In genomic region chr13:32693886-32694455, GRCm38 (mm10) we compare ENCODE assay signal across 18 mouse cellular contexts.
"Had no signal": no experiment of that assay in that cellular context is flagged by ENCODE, and none has a peak within 500 bp of the region (broad histone marks: within the 10 kb centered on the region; RNA-seq: fewer than 3 reads in every experiment).

No protein-coding gene starts in this region.

- ATAC-seq: midbrain, embryonic 16.5 days had no signal

- H3K4me3 ChIP-seq: midbrain, embryonic 10.5 days; midbrain, embryonic 12.5 days; myocyte; neural tube, embryonic 13.5 days; neural tube, embryonic 15.5 days had no signal

- H3K4me1 ChIP-seq: midbrain, embryonic 10.5 days; midbrain, embryonic 12.5 days; neural tube, embryonic 13.5 days; neural tube, embryonic 15.5 days had no signal

- H3K36me3 ChIP-seq: midbrain, embryonic 10.5 days; midbrain, embryonic 12.5 days; neural tube, embryonic 13.5 days; neural tube, embryonic 15.5 days had no signal

- DNase-seq: lung, embryonic 14.5 days; lung, postnatal 10 days; lung, postnatal 4 days; midbrain, embryonic 14.5 days; retina, postnatal 1 day; right cerebral cortex, adult 18-20 months; right cerebral cortex, postnatal 25 days; right cerebral cortex, postnatal 4 days; spleen, adult 18-20 months; thymus, adult 18-20 months; thymus, postnatal 14 days; thymus, postnatal 36 days had no signal

- H3K9ac ChIP-seq: lung, embryonic 14.5 days; midbrain, embryonic 12.5 days; neural tube, embryonic 13.5 days; neural tube, embryonic 15.5 days had no signal

- H3K27ac ChIP-seq: midbrain, embryonic 10.5 days; midbrain, embryonic 12.5 days; neural tube, embryonic 13.5 days; neural tube, embryonic 15.5 days had no signal

- H3K27me3 ChIP-seq: midbrain, embryonic 12.5 days; neural tube, embryonic 13.5 days; neural tube, embryonic 15.5 days had no signal
